Mouse (Mus musculus) heart, postnatal 0 days (tissue): ENCODE measurements at regions not wholly inside any gene's neighbourhood (a gene's known extent, or its start where the extent isn't known, plus 50 kb on each side); places are given as distances from the start of the nearest gene placed in this dataset.

Experiments used
- ATAC-seq: fragments of 200-750 bp; cut with Nextera tagmentation; 2 replicates; pipeline ENCODE4 v1.8.0; 2017; ENCODE audit warnings: low read depth, moderate number of reproducible peaks, moderate library complexity; ENCODE audit not compliant: insufficient read depth
- DNase-seq: peaks from one replicate; pipeline ENCODE4 v3.0.0-alpha.2; 2016; ENCODE audit warnings: low spot score
- H3K27ac ChIP-seq: fragments of 300-500 bp; sonication (generic); 2 replicates; pipeline ENCODE4 v1.5.1; 2014; ENCODE audit warnings: low read depth, mild to moderate bottlenecking
- H3K27me3 ChIP-seq: fragments of 300-500 bp; sonication (generic); 2 replicates; pipeline ENCODE4 v1.6.1; 2014; ENCODE audit warnings: low read length, mixed read lengths; ENCODE audit not compliant: control insufficient read depth, insufficient read depth
- H3K36me3 ChIP-seq: fragments of 300-500 bp; sonication (generic); replicated peaks from 2 replicates; pipeline ENCODE4 v1.6.1; 2014; ENCODE audit warnings: low read length, mixed read lengths; ENCODE audit not compliant: control insufficient read depth, insufficient read depth
- H3K4me1 ChIP-seq: fragments of 300-500 bp; sonication (generic); 2 replicates; pipeline ENCODE4 v1.6.1; 2014; ENCODE audit warnings: antibody characterized with exemption; ENCODE audit not compliant: control insufficient read depth, insufficient read depth
- H3K4me2 ChIP-seq: fragments of 300-500 bp; sonication (generic); 2 replicates; pipeline ENCODE4 v1.6.1; 2014; ENCODE audit warnings: low read depth, mild to moderate bottlenecking, low read length, moderate library complexity
- H3K4me3 ChIP-seq: fragments of 300-500 bp; sonication (generic); 2 replicates; pipeline ENCODE4 v1.5.1; 2014; ENCODE audit warnings: low read depth, low read length
- H3K9ac ChIP-seq: fragments of 300-500 bp; sonication (generic); replicated peaks from 2 replicates; pipeline ENCODE4 v1.6.1; 2014; ENCODE audit warnings: low read depth, low read length, mixed read lengths
- H3K9me3 ChIP-seq: fragments of 300-500 bp; sonication (generic); replicated peaks from 2 replicates; pipeline ENCODE4 v1.6.1; 2016; ENCODE audit warnings: low read length; ENCODE audit not compliant: control insufficient read depth
- CTCF ChIP-seq: IDR thresholded peaks from 2 replicates; pipeline ENCODE4 v1.5.1; 2016; ENCODE audit warnings: antibody characterized with exemption, control low read depth, low read depth
- EP300 ChIP-seq: IDR thresholded peaks from 2 replicates; pipeline ENCODE4 v1.6.1; 2016; ENCODE audit warnings: antibody characterized with exemption, low read depth
- WGBS: fragments of 180-500 bp; shearing (Covaris S2); extraction: QIAGEN DNeasy Blood & Tissue Kit; methylation state at CpG from one replicate; pipeline ENCODE4 v1.1.7; 2014; 5-methylcytosine and 5-hydroxymethylcytosine counted together

DNA sequence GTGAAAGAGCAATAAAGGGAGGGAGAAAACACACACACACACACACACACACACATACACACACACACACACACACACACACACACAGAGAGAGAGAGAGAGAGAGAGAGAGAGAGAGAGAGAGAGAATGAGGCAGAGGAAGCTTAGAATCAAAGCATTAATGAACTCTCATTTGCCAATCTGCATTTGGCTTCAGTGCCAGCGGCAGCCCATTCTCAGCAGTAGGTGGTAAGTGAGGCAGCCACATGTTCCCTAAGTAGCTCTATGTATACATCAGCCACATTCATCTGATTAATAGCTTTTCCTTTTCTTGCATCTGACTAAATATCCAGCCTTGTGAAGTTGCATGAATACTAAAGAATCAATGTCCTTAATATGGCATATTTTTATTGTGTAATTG lies 443.4 kb upstream of the Ubash3b start:
- 61% methylated on average over 1 of the region's 1 CpGs for WGBS
- ATAC-seq, result no peak

DNA sequence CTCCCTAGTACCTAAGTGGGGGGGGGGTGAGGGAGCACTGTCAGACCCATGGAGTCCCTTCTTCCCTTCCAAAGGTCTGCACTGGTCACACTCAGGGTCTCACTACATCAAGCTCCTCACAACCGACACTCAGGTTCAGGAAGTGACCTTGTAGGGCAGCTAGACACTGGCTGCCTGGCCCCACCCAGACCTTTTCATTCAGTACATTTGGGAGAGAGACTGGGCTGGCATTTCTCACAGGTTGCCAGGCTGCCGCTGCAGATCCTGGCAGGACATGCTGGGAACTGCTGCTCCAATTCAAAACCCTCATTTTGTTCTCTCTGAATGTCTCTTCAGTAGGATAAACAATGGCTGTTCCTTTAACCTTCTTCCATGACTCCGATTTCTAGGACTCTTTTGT lies 439.3 kb upstream of the Ubash3b start:
- Histone ChIP-seq H3K27ac (no peak overlapping the region), H3K36me3 (no peaks in the 10 kb centered on the region), H3K4me3 (no peak overlapping the region), H3K9ac (no peak overlapping the region), H3K27me3 (no peaks in the 10 kb centered on the region), H3K4me2 (no peak overlapping the region), H3K9me3 (no peaks in the 10 kb centered on the region), H3K4me1 (peaks cover 21% of the 10 kb centered on the region; the same call in 1 of the 2 replicates)
- WGBS, result 32% methylated on average over 3 of the region's 3 CpGs
- peak; percentile 41; the same call in 1 of the 2 replicates for ATAC-seq
- DNase-seq, result peak; percentile 18
- TF ChIP-seq CTCF (no peak), EP300 (no peak)

More for the DNA sequence above, 443.4 kb upstream of the Ubash3b start:
- Histone ChIP-seq H3K27me3 (no peaks in the 10 kb centered on the region), H3K36me3 (no peaks in the 10 kb centered on the region), H3K4me1 (peaks cover 11% of the 10 kb centered on the region; the same call in 1 of the 2 replicates), H3K9ac (no peak overlapping the region), H3K4me2 (no peak overlapping the region), H3K27ac (no peak overlapping the region), H3K9me3 (no peaks in the 10 kb centered on the region), H3K4me3 (no peak overlapping the region)
- TF ChIP-seq EP300 (no peak), CTCF (no peak)
- no peak for DNase-seq

DNA sequence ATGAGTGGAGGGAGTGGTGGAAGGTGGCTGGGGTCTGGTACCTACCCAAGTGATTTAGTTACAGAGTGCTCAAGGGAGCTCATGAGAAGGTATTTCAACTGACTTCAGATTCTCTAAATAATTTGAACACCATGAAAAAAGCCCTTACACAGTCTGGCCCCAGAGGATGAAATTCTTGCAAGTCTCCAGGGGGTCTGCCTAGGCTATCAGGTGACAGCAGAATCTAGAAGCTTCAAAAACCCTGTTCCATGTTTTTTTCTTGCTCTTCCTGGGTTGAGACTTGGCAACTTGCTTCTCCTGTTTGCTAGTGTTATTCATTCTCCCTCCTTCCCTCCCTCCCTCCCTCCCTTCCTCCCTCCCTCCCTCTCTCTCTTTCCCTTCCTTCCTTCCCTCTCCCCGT lies 438.4 kb upstream of the Ubash3b start:
- 80% methylated on average over 1 of the region's 1 CpGs for WGBS
- no peak for DNase-seq
- Histone ChIP-seq H3K36me3 (no peaks in the 10 kb centered on the region), H3K4me1 (peaks cover 25% of the 10 kb centered on the region), H3K27ac (no peak overlapping the region), H3K9me3 (no peaks in the 10 kb centered on the region), H3K4me2 (no peak overlapping the region), H3K27me3 (no peaks in the 10 kb centered on the region), H3K9ac (no peak overlapping the region), H3K4me3 (no peak overlapping the region)
- ATAC-seq, result no peak
- no peak for TF ChIP-seq EP300
- TF ChIP-seq CTCF, result no peak

DNA sequence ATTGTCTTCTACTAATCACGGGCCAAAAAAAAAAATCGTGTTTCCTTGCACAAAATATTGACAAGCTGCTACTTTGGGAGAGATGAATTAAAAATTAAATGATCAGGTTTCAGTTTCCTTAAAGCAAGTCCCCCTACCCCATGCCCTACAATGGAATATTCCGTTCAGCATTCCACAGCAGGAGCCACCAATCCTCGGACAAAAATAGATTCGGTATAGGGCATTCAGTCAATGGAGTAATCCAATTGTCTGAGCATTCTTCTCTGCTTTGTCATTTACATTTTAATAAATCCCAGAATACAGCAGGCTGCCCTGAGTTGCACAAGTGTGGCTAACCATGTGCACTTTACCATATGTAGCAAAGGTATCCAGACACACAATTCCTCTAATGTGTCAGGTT lies 434.3 kb upstream of the Ubash3b start:
- ATAC-seq, result peak; percentile 84
- no peaks in the 10 kb centered on the region for H3K27me3 ChIP-seq
- H3K9ac ChIP-seq, result no peak overlapping the region
- peaks cover 24% of the 10 kb centered on the region for H3K4me1 ChIP-seq
- H3K27ac ChIP-seq, result peak overlapping the region; percentile 83
- WGBS, result 20% methylated on average over 5 of the region's 5 CpGs
- H3K4me3 ChIP-seq, result no peak overlapping the region
- H3K36me3 ChIP-seq, result 0 out of 2 replicates have a peak, but pooled peaks cover 7% of the 10 kb centered on the region
- H3K9me3 ChIP-seq, result no peaks in the 10 kb centered on the region
- 0 out of 2 replicates have a peak overlapping the region, but pooled peaks have one; percentile 5 for H3K4me2 ChIP-seq
- peak; percentile 81 for DNase-seq
- TF ChIP-seq EP300 (no peak), CTCF (no peak)

DNA sequence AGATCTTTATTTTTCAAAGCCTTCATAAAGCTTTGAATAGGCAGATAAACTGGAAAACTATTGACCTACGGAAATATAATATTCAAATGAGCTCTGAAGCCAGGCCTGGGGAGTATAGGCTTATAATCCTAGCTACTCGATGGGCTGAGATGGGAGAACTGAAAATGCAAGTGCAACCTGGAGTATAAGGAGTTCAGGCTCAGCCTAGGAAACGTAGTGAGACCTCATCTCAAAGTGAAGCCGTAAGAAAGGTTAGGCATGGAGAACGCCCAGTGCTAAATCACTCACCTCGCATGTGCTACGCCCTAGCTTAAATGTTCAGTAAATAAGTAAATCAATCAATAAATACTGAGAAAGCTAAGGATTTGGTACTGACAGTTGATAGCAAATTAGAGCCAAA lies 432.5 kb upstream of the Ubash3b start:
- no peak for ATAC-seq
- TF ChIP-seq EP300, result no peak
- TF ChIP-seq CTCF, result no peak
- WGBS, result 89% methylated on average over 7 of the region's 7 CpGs

More for the DNA sequence above, 432.5 kb upstream of the Ubash3b start:
- Histone ChIP-seq H3K4me1 (peaks cover 33% of the 10 kb centered on the region), H3K36me3 (0 out of 2 replicates have a peak, but pooled peaks cover 13% of the 10 kb centered on the region), H3K4me3 (no peak overlapping the region), H3K4me2 (no peak overlapping the region), H3K9me3 (no peaks in the 10 kb centered on the region), H3K9ac (no peak overlapping the region), H3K27me3 (no peaks in the 10 kb centered on the region), H3K27ac (no peak overlapping the region)
- no peak for DNase-seq
